ENCODE assay signal across 22 mouse cellular contexts in genomic region chrX:138505049-138505448, GRCm38 (mm10).
"Had no signal": no experiment of that assay in that cellular context is flagged by ENCODE, and none has a peak within 500 bp of the region (broad histone marks: within the 10 kb centered on the region; RNA-seq: fewer than 3 reads in every experiment).

No protein-coding gene starts in this region.

- H3K27ac ChIP-seq: limb, embryonic 12.5 days; limb, embryonic 15.5 days; liver, embryonic 14.5 days; midbrain, embryonic 12.5 days; midbrain, embryonic 15.5 days; stomach, postnatal 0 days had no signal

- H3K36me3 ChIP-seq: limb, embryonic 12.5 days; limb, embryonic 15.5 days; midbrain, embryonic 12.5 days; midbrain, embryonic 15.5 days had no signal

- H3K4me3 ChIP-seq: limb, embryonic 12.5 days; limb, embryonic 15.5 days; megakaryocyte, embryonic 14.5 days; midbrain, embryonic 12.5 days; midbrain, embryonic 15.5 days had no signal

- H3K4me2 ChIP-seq: limb, embryonic 12.5 days; limb, embryonic 15.5 days; liver, embryonic 11.5 days; lung, embryonic 14.5 days; midbrain, embryonic 12.5 days; midbrain, embryonic 15.5 days had no signal

- H3K4me1 ChIP-seq: limb, embryonic 12.5 days; limb, embryonic 15.5 days; megakaryocyte, embryonic 14.5 days; midbrain, embryonic 12.5 days; midbrain, embryonic 15.5 days had no signal

- ATAC-seq: liver, postnatal 0 days; lung, postnatal 0 days; midbrain, embryonic 15.5 days had no signal

- H3K9me3 ChIP-seq: limb, embryonic 12.5 days; limb, embryonic 15.5 days; megakaryocyte, embryonic 14.5 days; midbrain, embryonic 12.5 days; midbrain, embryonic 15.5 days had no signal

- DNase-seq: kidney, adult 18-20 months; kidney, adult 9 months; kidney, postnatal 14 days; kidney, postnatal 4 days; left cerebral cortex, postnatal 4 days; liver, postnatal 0 days; lung, embryonic 14.5 days; right cerebral cortex, adult 18-20 months; right cerebral cortex, postnatal 14 days; right cerebral cortex, postnatal 4 days; thymus, adult 2 months; thymus, postnatal 14 days; thymus, postnatal 4 days had no signal

- H3K9ac ChIP-seq: limb, embryonic 12.5 days; limb, embryonic 15.5 days; liver, embryonic 14.5 days; liver, postnatal 0 days; lung, embryonic 14.5 days; midbrain, embryonic 12.5 days; midbrain, embryonic 15.5 days had no signal

- H3K27me3 ChIP-seq: limb, embryonic 12.5 days; limb, embryonic 15.5 days; megakaryocyte, embryonic 14.5 days; midbrain, embryonic 12.5 days; midbrain, embryonic 15.5 days had no signal
